Mouse (Mus musculus) megakaryocyte, adult 5-6 weeks (primary cell): ENCODE measurements around the gene 0610010K14Rik. TPM values are rescaled to one million over a fixed set of nuclear protein-coding genes. Genes with fewer than 3 reads are reported as not detected.

Experiments used
- ATAC-seq: 2 replicates; pipeline ENCODE4 v1.8.0; 2016; ENCODE audit warnings: mild to moderate bottlenecking, inconsistent platforms; ENCODE audit not compliant: poor library complexity, severe bottlenecking
- total RNA-seq, 2 experiments: library from RNA; stranded (forward) in 1 of 2; stranded (reverse) in 1 of 2; fragments of 153-499, 151-499 nt in 1 of 2; fragments of 221-1000, 200-1000 nt in 1 of 2; gene quantifications; 2 replicates each; pipeline versions ENCODE4 v1.2.3 to v1.2.4; 2015 to 2017

Gene 0610010K14Rik
- total RNA-seq (2015), result 74.4 and 77.6 TPM in 2 replicates
- total RNA-seq (2017), result 25.6 and 31.5 TPM in 2 replicates

GRCm38 (mm10) chr11:70237457-70238167 is at the start of gene 0610010K14Rik:
0610010K14Rik (minus strand) TSS chr11:70237914.
- peak; percentile 92 for ATAC-seq

GRCm38 (mm10) chr11:70285686-70286085 is 48.0 kb upstream of the 0610010K14Rik start:
- no peak for ATAC-seq

GRCm38 (mm10) chr11:70284757-70285156 is 47.0 kb upstream of the 0610010K14Rik start:
- ATAC-seq, result no peak

GRCm38 (mm10) chr11:70283666-70284065 is 46.0 kb upstream of the 0610010K14Rik start:
- no peak for ATAC-seq

GRCm38 (mm10) chr11:70280441-70280840 is 42.7 kb upstream of the 0610010K14Rik start:
- ATAC-seq, result peak; percentile 74; the same call in 1 of the 2 replicates

GRCm38 (mm10) chr11:70278961-70279360 is 41.2 kb upstream of the 0610010K14Rik start:
- ATAC-seq, result no peak

GRCm38 (mm10) chr11:70271641-70272040 is 33.9 kb upstream of the 0610010K14Rik start:
- no peak for ATAC-seq

- no peak for ATAC-seq
Measured at GRCm38 (mm10) chr11:70266405-70266804, 28.7 kb upstream of the 0610010K14Rik start.

GRCm38 (mm10) chr11:70265819-70266218 is 28.1 kb upstream of the 0610010K14Rik start:
- ATAC-seq, result no peak

GRCm38 (mm10) chr11:70265252-70265651 is 27.5 kb upstream of the 0610010K14Rik start:
- no peak for ATAC-seq

GRCm38 (mm10) chr11:70259035-70259434 is 21.3 kb upstream of the 0610010K14Rik start:
- ATAC-seq, result no peak

GRCm38 (mm10) chr11:70254931-70255531 is 17.3 kb upstream of the 0610010K14Rik start, which contains the start of gene Alox12:
Alox12 (minus strand) TSS chr11:70255353.
- ATAC-seq, result peak; percentile 62

- peak; percentile 45; the same call in 1 of the 2 replicates for ATAC-seq
Measured at GRCm38 (mm10) chr11:70254337-70254736, 16.6 kb upstream of the 0610010K14Rik start.

- no peak for ATAC-seq
Measured at GRCm38 (mm10) chr11:70251853-70252252, 14.1 kb upstream of the 0610010K14Rik start.

GRCm38 (mm10) chr11:70250150-70250549 is 12.4 kb upstream of the 0610010K14Rik start:
- ATAC-seq, result no peak

GRCm38 (mm10) chr11:70247136-70247845 is 9.6 kb upstream of the 0610010K14Rik start:
- peak; percentile 77 for ATAC-seq

GRCm38 (mm10) chr11:70242591-70242990 is 4.9 kb upstream of the 0610010K14Rik start:
- no peak for ATAC-seq

GRCm38 (mm10) chr11:70239541-70240279 is 2.0 kb upstream of the 0610010K14Rik start, which contains the start of the genes Gm21988 and Rnasek:
Gm21988 (minus strand) TSS chr11:70239830.
Rnasek (minus strand) TSS chr11:70239842.
- ATAC-seq, result peak; percentile 33

- no peak for ATAC-seq
Measured at GRCm38 (mm10) chr11:70238591-70239440, 1.1 kb upstream of the 0610010K14Rik start.

- ATAC-seq, result no peak
Measured at GRCm38 (mm10) chr11:70236717-70237116, 997 bp downstream of the 0610010K14Rik start.
